ENCODE assay signal across 8 mouse cellular contexts in genomic region chr11:69766872-69767624, GRCm38 (mm10). TPM values are rescaled to one million over a fixed set of nuclear protein-coding genes. Genes with fewer than 3 reads are reported as not detected.
DNase-seq lines count a peak whose midpoint lies in the region; ATAC-seq and TF ChIP-seq lines count a peak whose summit lies in the region.
"Had no signal": no experiment of that assay in that cellular context is flagged by ENCODE, and none has a peak within 500 bp of the region (broad histone marks: within the 10 kb centered on the region; RNA-seq: fewer than 3 reads in every experiment).

No protein-coding gene starts in this region.

- no peak for ATAC-seq in hindbrain, embryonic 11.5 days (ENCODE audit: low FRiP score)
- no peak for ATAC-seq in liver, embryonic 16.5 days (ENCODE audit: low read depth)
- 0 out of 2 replicates have a peak, but pooled peaks have one; percentile 21 for ATAC-seq in stomach, postnatal 0 days (ENCODE audit: low FRiP score, low TSS enrichment)

- TF ChIP-seq EP300 in CH12.LX (IDR thresholded peaks at IDR 0.05; ENCODE audit: low read length) = no peak
- no peak for TF ChIP-seq EP300 in stomach, postnatal 0 days (optimal IDR thresholded peaks at IDR 0.05)

- in situ Hi-C loops in CH12.LX (cut with MboI; ENCODE audit: low pct_ligation_motif_present, low pct_unique_long_range_greater_than_20kb, low sequenced_read_pairs) = no loop called here

- H3K27ac ChIP-seq in CH12.LX (ENCODE audit: insufficient read depth, low read depth) = no peak overlapping the region
- no peak overlapping the region for H3K27ac ChIP-seq in bone marrow macrophage, adult 2 months (ENCODE audit: insufficient read depth, low read depth, low read length)
- no peak overlapping the region for H3K27ac ChIP-seq in hindbrain, embryonic 11.5 days (ENCODE audit: low read depth, low read length)
- peak overlapping the region; percentile 66; the same call in 1 of the 2 replicates for H3K27ac ChIP-seq in liver, embryonic 16.5 days (ENCODE audit: low read length)
- H3K27ac ChIP-seq in stomach, postnatal 0 days (replicated peaks) = peak overlapping the region; percentile 95

- no peak for TF ChIP-seq RAD21 in CH12.LX (IDR thresholded peaks at IDR 0.05; ENCODE audit: low read depth, low read length)

- no peak for TF ChIP-seq CTCF in CH12.LX (conservative IDR thresholded peaks at IDR 0.05 in 1 of 2, IDR thresholded peaks at IDR 0.05 in 1 of 2; ENCODE audit: low read depth in 2 of 2, low read length in 2 of 2)
- no peak for TF ChIP-seq CTCF in bone marrow macrophage, adult 2 months (IDR thresholded peaks at IDR 0.05; ENCODE audit: low read depth, low read length)
- TF ChIP-seq CTCF in stomach, postnatal 0 days (IDR thresholded peaks at IDR 0.05; ENCODE audit: low read depth) = no peak

- H3K9me3 ChIP-seq in CH12.LX (replicated peaks; ENCODE audit: low read length) = no peaks in the 10 kb centered on the region
- no peaks in the 10 kb centered on the region for H3K9me3 ChIP-seq in hindbrain, embryonic 11.5 days (ENCODE audit: control insufficient read depth, low read length)
- no peaks in the 10 kb centered on the region for H3K9me3 ChIP-seq in liver, embryonic 16.5 days (replicated peaks; ENCODE audit: control insufficient read depth, low read length)
- H3K9me3 ChIP-seq in stomach, postnatal 0 days (ENCODE audit: control insufficient read depth, low read length) = no peaks in the 10 kb centered on the region

- WGBS in hindbrain, embryonic 11.5 days = 69% methylated on average over 13 of the region's 13 CpGs
- 61% methylated on average over 13 of the region's 13 CpGs for WGBS in liver, embryonic 16.5 days (ENCODE audit: insufficient replicate concordance)
- WGBS in stomach, postnatal 0 days = 41% methylated on average over 13 of the region's 13 CpGs

- H3K4me2 ChIP-seq in CH12.LX (ENCODE audit: insufficient read depth, low read depth, poor library complexity, severe bottlenecking) = peak overlapping the region; percentile 44
- H3K4me2 ChIP-seq in hindbrain, embryonic 11.5 days (replicated peaks; ENCODE audit: low read depth, low read length) = peak overlapping the region; percentile 95
- H3K4me2 ChIP-seq in liver, embryonic 16.5 days (ENCODE audit: low read depth, low read length) = peak overlapping the region; percentile 88
- H3K4me2 ChIP-seq in stomach, postnatal 0 days (replicated peaks; ENCODE audit: low read depth) = peak overlapping the region; percentile 78

- H3K9ac ChIP-seq in CH12.LX (ENCODE audit: insufficient read depth, low read depth) = peak overlapping the region; percentile 92; the same call in 1 of the 2 replicates
- H3K9ac ChIP-seq in hindbrain, embryonic 11.5 days (ENCODE audit: low read depth, low read length) = no peak overlapping the region; the same call in 1 of the 2 replicates
- no peak overlapping the region for H3K9ac ChIP-seq in liver, embryonic 16.5 days (ENCODE audit: low read depth, low read length)
- H3K9ac ChIP-seq in stomach, postnatal 0 days (ENCODE audit: low read length) = peak overlapping the region; percentile 95

- dilution Hi-C loops in CH12.LX (cut with MboI; ENCODE audit: extremely low pct_ligation_motif_present, extremely low pct_unique_long_range_greater_than_20kb, low sequenced_read_pairs) = no loop called here

- no peaks in the 10 kb centered on the region for H3K36me3 ChIP-seq in CH12.LX (replicated peaks in 1 of 2; ENCODE audit: control insufficient read depth in 1 of 2, insufficient read depth in 1 of 2, low read length in 1 of 2)
- no peaks in the 10 kb centered on the region for H3K36me3 ChIP-seq in hindbrain, embryonic 11.5 days (ENCODE audit: control insufficient read depth, insufficient read depth, low read length)
- no peaks in the 10 kb centered on the region for H3K36me3 ChIP-seq in liver, embryonic 16.5 days (ENCODE audit: control insufficient read depth, insufficient read depth)
- no peaks in the 10 kb centered on the region for H3K36me3 ChIP-seq in stomach, postnatal 0 days (ENCODE audit: control insufficient read depth, insufficient read depth, low read length)

- no peaks in the 10 kb centered on the region; the same call in 1 of the 2 replicates for H3K79me2 ChIP-seq in CH12.LX (replicated peaks; ENCODE audit: control insufficient read depth, extremely low read depth, insufficient read depth, poor library complexity, severe bottlenecking)

- peaks cover 4% of the 10 kb centered on the region for H3K27me3 ChIP-seq in CH12.LX (replicated peaks)
- no peaks in the 10 kb centered on the region for H3K27me3 ChIP-seq in hindbrain, embryonic 11.5 days (ENCODE audit: control insufficient read depth, insufficient read depth, low read length)
- H3K27me3 ChIP-seq in liver, embryonic 16.5 days (ENCODE audit: control insufficient read depth, insufficient read depth, low read depth, low read length) = 0 out of 2 replicates have a peak, but pooled peaks cover 4% of the 10 kb centered on the region
- H3K27me3 ChIP-seq in stomach, postnatal 0 days (ENCODE audit: control insufficient read depth, insufficient read depth, low read length) = no peaks in the 10 kb centered on the region

- no peak for TF ChIP-seq POLR2A in CH12.LX (IDR thresholded peaks at IDR 0.05; ENCODE audit: low read depth, low read length)
- TF ChIP-seq POLR2A in bone marrow macrophage, adult 2 months (IDR thresholded peaks at IDR 0.05; ENCODE audit: borderline replicate concordance, low read depth, low read length) = no peak

- no peak for DNase-seq in CH12.LX (ENCODE audit: extremely low read depth)
- no peak for DNase-seq in hindbrain, embryonic 11.5 days (ENCODE audit: low spot score)
- no peak for DNase-seq in stomach, postnatal 0 days (ENCODE audit: low spot score)
- no peak for DNase-seq in MN1 (ENCODE audit: low spot score)
- no peak for DNase-seq in urinary bladder, adult 2 months (ENCODE audit: low spot score)

- peaks cover 13 to 21% of the 10 kb centered on the region in 2 experiments for H3K4me1 ChIP-seq in CH12.LX (ENCODE audit: control insufficient read depth in 1 of 2, insufficient read depth in 2 of 2)
- H3K4me1 ChIP-seq in bone marrow macrophage, adult 2 months (ENCODE audit: control insufficient read depth, insufficient read depth, low read length) = peaks cover 16% of the 10 kb centered on the region
- H3K4me1 ChIP-seq in hindbrain, embryonic 11.5 days (replicated peaks; ENCODE audit: control insufficient read depth, insufficient read depth, low read length) = peaks cover 2% of the 10 kb centered on the region; the same call in 1 of the 2 replicates
- H3K4me1 ChIP-seq in liver, embryonic 16.5 days (ENCODE audit: control insufficient read depth, low read depth, low read length) = peaks cover 11% of the 10 kb centered on the region
- peaks cover 4% of the 10 kb centered on the region for H3K4me1 ChIP-seq in stomach, postnatal 0 days (replicated peaks; ENCODE audit: control insufficient read depth, insufficient read depth)

- H3K4me3 ChIP-seq in CH12.LX (replicated peaks in 1 of 3; ENCODE audit: low read depth in 2 of 3, low read length in 2 of 3, poor library complexity in 1 of 3) = peak overlapping the region in 2 of 3 experiments; percentile 72 to 81
- H3K4me3 ChIP-seq in bone marrow macrophage, adult 2 months (ENCODE audit: insufficient read depth, low read length) = peak overlapping the region; percentile 81
- peak overlapping the region; percentile 76 for H3K4me3 ChIP-seq in hindbrain, embryonic 11.5 days (ENCODE audit: low read depth, low read length)
- peak overlapping the region; percentile 73 for H3K4me3 ChIP-seq in liver, embryonic 16.5 days (ENCODE audit: low read depth, low read length)
- peak overlapping the region; percentile 93 for H3K4me3 ChIP-seq in stomach, postnatal 0 days (ENCODE audit: low read depth, low read length)

RNA-seq across cellular contexts. Expression of gene Zbtb4, which starts 1.3 kb away (rescaled TPM):
- total RNA-seq in CH12.LX (2012; rRNA removed) (3.4 TPM in 2 replicates), CH12.LX (2014; rRNA removed) (0.75 and 0.77 TPM in 2 replicates)
- polyA plus RNA-seq in CH12.LX (2012; ENCODE audit: insufficient read length, low read depth) = 2.3 and 3.0 TPM in 2 replicates
- 28.8 and 38.2 TPM in 2 replicates for polyA plus RNA-seq in bone marrow macrophage, adult 2 months (2012; ENCODE audit: insufficient read depth, insufficient read length, missing spikeins)
- 1.3 and 1.7 TPM in 2 replicates for polyA plus RNA-seq in hindbrain, embryonic 11.5 days (2014; fragmentation: Nextera tagmentation; extraction: Ambion mirVana)
- polyA plus RNA-seq in liver, embryonic 16.5 days (2015; fragmentation: Nextera tagmentation; extraction: Ambion mirVana) = 0.61 and 0.81 TPM in 2 replicates
- polyA plus RNA-seq in stomach, postnatal 0 days (2015; fragmentation: Nextera tagmentation; extraction: Ambion mirVana) = 2.6 and 2.7 TPM in 2 replicates
- 35.6 and 46.1 TPM in 2 replicates for polyA plus RNA-seq in urinary bladder, adult 2 months (2012; rRNA removed)

RNA-seq across cellular contexts. Expression of gene Slc35g3, which starts 5.3 kb away (rescaled TPM):
- not detected in 2 replicates for total RNA-seq in CH12.LX (2012; rRNA removed)
- total RNA-seq in CH12.LX (2014; rRNA removed) = not detected in 2 replicates
- not detected in 2 replicates for polyA plus RNA-seq in CH12.LX (2012; ENCODE audit: insufficient read length, low read depth)
- polyA plus RNA-seq in bone marrow macrophage, adult 2 months (2012; ENCODE audit: insufficient read depth, insufficient read length, missing spikeins) = not detected in 2 replicates
- polyA plus RNA-seq in hindbrain, embryonic 11.5 days (2014; fragmentation: Nextera tagmentation; extraction: Ambion mirVana) = 0.57 and 1.1 TPM in 2 replicates
- 0.07 TPM in 1 of 2 replicates, not detected in the other for polyA plus RNA-seq in liver, embryonic 16.5 days (2015; fragmentation: Nextera tagmentation; extraction: Ambion mirVana)
- polyA plus RNA-seq in stomach, postnatal 0 days (2015; fragmentation: Nextera tagmentation; extraction: Ambion mirVana) = 0.11 TPM in 1 of 2 replicates, not detected in the other
- polyA plus RNA-seq in urinary bladder, adult 2 months (2012; rRNA removed) = 0.07 TPM in 1 of 2 replicates, not detected in the other
- total RNA-seq: neutrophil, adult 5-6 weeks had no signal

RNA-seq across cellular contexts. Expression of gene Polr2a, which starts 8.6 kb away (rescaled TPM):
- total RNA-seq in CH12.LX (2012; rRNA removed) (44.5 and 45.0 TPM in 2 replicates), CH12.LX (2014; rRNA removed) (10.3 and 14.8 TPM in 2 replicates)
- 137 and 162 TPM in 2 replicates for polyA plus RNA-seq in CH12.LX (2012; ENCODE audit: insufficient read length, low read depth)
- polyA plus RNA-seq in bone marrow macrophage, adult 2 months (2012; ENCODE audit: insufficient read depth, insufficient read length, missing spikeins) = 46.5 and 69.7 TPM in 2 replicates
- polyA plus RNA-seq in hindbrain, embryonic 11.5 days (2014; fragmentation: Nextera tagmentation; extraction: Ambion mirVana) = 46.5 and 50.1 TPM in 2 replicates
- 11.1 and 11.9 TPM in 2 replicates for polyA plus RNA-seq in liver, embryonic 16.5 days (2015; fragmentation: Nextera tagmentation; extraction: Ambion mirVana)
- 7.9 and 9.0 TPM in 2 replicates for polyA plus RNA-seq in stomach, postnatal 0 days (2015; fragmentation: Nextera tagmentation; extraction: Ambion mirVana)
- 9.4 and 24.4 TPM in 2 replicates for polyA plus RNA-seq in urinary bladder, adult 2 months (2012; rRNA removed)

RNA-seq across cellular contexts. Expression of gene Chrnb1, which starts 28.7 kb away (rescaled TPM):
- total RNA-seq in CH12.LX (2012; rRNA removed) = 2.1 and 2.2 TPM in 2 replicates
- 1.9 TPM in 2 replicates for total RNA-seq in CH12.LX (2014; rRNA removed)
- polyA plus RNA-seq in CH12.LX (2012; ENCODE audit: insufficient read length, low read depth) = 5.9 and 6.6 TPM in 2 replicates
- polyA plus RNA-seq in bone marrow macrophage, adult 2 months (2012; ENCODE audit: insufficient read depth, insufficient read length, missing spikeins) = 1.0 and 1.8 TPM in 2 replicates
- polyA plus RNA-seq in hindbrain, embryonic 11.5 days (2014; fragmentation: Nextera tagmentation; extraction: Ambion mirVana) = 1.2 and 1.5 TPM in 2 replicates
- 0.61 and 0.96 TPM in 2 replicates for polyA plus RNA-seq in liver, embryonic 16.5 days (2015; fragmentation: Nextera tagmentation; extraction: Ambion mirVana)
- polyA plus RNA-seq in stomach, postnatal 0 days (2015; fragmentation: Nextera tagmentation; extraction: Ambion mirVana) = 4.3 and 5.0 TPM in 2 replicates
- polyA plus RNA-seq in urinary bladder, adult 2 months (2012; rRNA removed) = 15.6 and 25.0 TPM in 2 replicates

RNA-seq across cellular contexts. Expression of gene Fgf11, which starts 34.6 kb away (rescaled TPM):
- total RNA-seq in CH12.LX (2012; rRNA removed) (0.92 and 0.93 TPM in 2 replicates), CH12.LX (2014; rRNA removed) (1.6 and 1.8 TPM in 2 replicates)
- polyA plus RNA-seq in CH12.LX (2012; ENCODE audit: insufficient read length, low read depth) = 3.7 and 3.9 TPM in 2 replicates
- 27.9 and 29.7 TPM in 2 replicates for polyA plus RNA-seq in bone marrow macrophage, adult 2 months (2012; ENCODE audit: insufficient read depth, insufficient read length, missing spikeins)
- polyA plus RNA-seq in hindbrain, embryonic 11.5 days (2014; fragmentation: Nextera tagmentation; extraction: Ambion mirVana) = 2.2 and 2.8 TPM in 2 replicates
- 0.19 and 0.21 TPM in 2 replicates for polyA plus RNA-seq in liver, embryonic 16.5 days (2015; fragmentation: Nextera tagmentation; extraction: Ambion mirVana)
- polyA plus RNA-seq in stomach, postnatal 0 days (2015; fragmentation: Nextera tagmentation; extraction: Ambion mirVana) = 0.67 and 0.90 TPM in 2 replicates
- polyA plus RNA-seq in urinary bladder, adult 2 months (2012; rRNA removed) = 6.3 and 7.2 TPM in 2 replicates
- total RNA-seq: neutrophil, adult 5-6 weeks had no signal

Comparison
In these comparisons a context has a peak if more than half of its experiments do, and no peak if none do; other contexts are left out.
1. H3K27ac ChIP-seq: peak in liver, embryonic 16.5 days (single experiment) and stomach, postnatal 0 days (single experiment); none in CH12.LX (single experiment), bone marrow macrophage, adult 2 months (single experiment) and hindbrain, embryonic 11.5 days (single experiment).
2. H3K4me2 ChIP-seq: peak in every context shown above with its lines; median percentile 95 in hindbrain, embryonic 11.5 days; 88 in liver, embryonic 16.5 days; 78 in stomach, postnatal 0 days; 44 in CH12.LX.
3. H3K9ac ChIP-seq: peak in CH12.LX (single experiment) and stomach, postnatal 0 days (single experiment); none in hindbrain, embryonic 11.5 days (single experiment) and liver, embryonic 16.5 days (single experiment).
4. Peak in every context shown above with its lines, with median percentiles within 50 percentile points of each other: H3K4me3 ChIP-seq.